Mouse (Mus musculus) right cerebral cortex, postnatal 4 days (tissue): Measurements from ENCODE around the gene Brix1.
"Not testable (repeated sequence)": the region's sequence is repeated elsewhere in the genome, so short reads cannot be mapped to it uniquely, and the experiment has no call there.

Experiments used
- DNase-seq: peaks from one replicate; pipeline ENCODE4 v3.0.0-alpha.2; 2022

Brix1 gene

GRCm38 (mm10) chr15:10485484-10486364, at the start of gene Brix1, which contains the start of gene Rad1:
Gene Brix1, minus strand, starts transcription at chr15:10485947.
Gene Rad1, plus strand, starts transcription at chr15:10486018.
- peak; percentile 88 for DNase-seq

DNA sequence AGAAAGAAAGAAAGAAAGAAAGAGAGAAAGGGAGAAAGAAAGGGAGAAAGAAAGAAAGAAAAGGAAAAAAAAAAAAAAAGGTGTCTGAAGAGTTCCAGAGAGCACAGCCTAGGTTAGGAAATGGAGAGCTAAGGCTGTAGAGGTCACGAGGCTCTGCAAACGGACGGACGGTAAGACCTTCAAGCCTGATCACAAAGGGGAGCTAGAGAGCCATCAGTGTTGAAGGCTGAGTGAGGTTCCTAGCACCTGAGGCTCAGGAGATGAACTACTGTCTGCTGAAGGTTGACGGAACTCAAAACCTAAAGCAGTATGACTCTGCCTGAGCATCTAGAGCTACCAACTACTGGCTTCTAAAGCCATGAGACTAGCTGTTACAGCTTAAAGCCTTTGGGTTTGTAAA, 48.8 kb upstream of the Brix1 start:
- DNase-seq = no peak

DNA sequence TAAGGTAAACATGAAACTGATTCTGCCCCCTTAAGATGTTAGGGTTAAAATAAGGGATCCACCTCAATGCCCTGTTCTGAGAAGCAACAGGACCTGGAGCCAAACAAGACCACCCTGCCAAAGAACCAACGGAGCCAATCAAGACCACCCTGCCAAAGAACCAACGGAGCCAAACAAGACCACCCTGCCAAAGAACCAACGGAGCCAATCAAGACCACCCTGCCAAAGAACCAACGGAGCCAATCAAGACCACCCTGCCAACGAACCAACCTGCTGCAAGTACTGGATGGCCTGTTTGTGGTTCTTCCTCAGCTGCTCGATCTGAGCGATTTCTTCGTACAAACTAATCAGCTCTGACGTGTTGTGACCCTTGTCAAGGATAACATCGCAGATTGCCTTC, 47.6 kb upstream of the Brix1 start:
- not testable (repeated sequence) for DNase-seq

DNA sequence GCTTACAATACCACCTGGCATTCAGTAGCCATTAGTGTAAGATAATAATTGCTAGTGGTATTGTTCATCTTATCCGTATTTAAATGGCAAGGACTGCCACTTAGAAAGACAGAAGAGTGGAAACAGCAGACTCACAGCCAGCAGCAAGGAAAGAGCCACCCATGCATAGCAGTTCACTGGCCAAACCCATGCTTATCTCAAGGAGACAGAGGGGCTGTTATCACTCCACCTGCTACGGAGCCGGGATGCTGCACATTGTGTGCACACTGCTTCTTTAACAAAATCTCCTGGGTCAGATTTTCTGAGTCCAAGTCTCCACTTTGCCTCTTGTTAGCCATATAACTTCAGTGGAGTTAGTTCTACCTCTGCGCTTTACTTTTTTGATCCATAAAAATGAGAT, 45.6 kb upstream of the Brix1 start:
- no peak for DNase-seq

- DNase-seq = no peak
These were observed 40.1 kb upstream of the Brix1 start for GRCm38 (mm10) chr15:10525896-10526295.

GRCm38 (mm10) chr15:10515166-10515565, 29.4 kb upstream of the Brix1 start:
- no peak for DNase-seq

GRCm38 (mm10) chr15:10506099-10506498, 20.4 kb upstream of the Brix1 start:
- DNase-seq = no peak

- DNase-seq = peak; percentile 73
These were observed 15.3 kb upstream of the Brix1 start for GRCm38 (mm10) chr15:10500838-10501719.

GRCm38 (mm10) chr15:10500035-10500434, 14.3 kb upstream of the Brix1 start:
- DNase-seq = no peak

GRCm38 (mm10) chr15:10499593-10499992, 13.8 kb upstream of the Brix1 start:
- DNase-seq = no peak

DNA sequence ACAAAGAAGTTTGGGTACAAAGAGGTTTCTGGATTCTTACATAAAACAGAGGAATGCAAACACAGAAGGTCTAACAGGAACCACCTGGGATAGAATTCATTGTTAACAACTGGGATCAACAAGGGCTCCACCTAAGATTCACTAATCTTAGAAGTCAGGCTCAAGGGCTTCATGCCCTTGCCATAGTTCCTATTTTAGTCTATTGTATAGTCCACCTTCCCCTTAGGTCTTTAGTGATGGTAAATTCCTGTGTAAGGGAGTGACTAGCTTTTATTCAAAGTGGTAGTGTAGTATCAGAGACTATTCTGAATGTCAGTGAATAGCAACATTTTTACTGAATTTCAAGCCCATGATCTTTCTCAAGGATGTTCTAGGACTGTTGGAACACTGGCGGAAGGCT, 10.9 kb upstream of the Brix1 start:
- DNase-seq = not testable (repeated sequence)

- no peak for DNase-seq
These were observed 10.2 kb upstream of the Brix1 start for GRCm38 (mm10) chr15:10495944-10496343.

- DNase-seq = no peak
These were observed 4.4 kb upstream of the Brix1 start for GRCm38 (mm10) chr15:10490101-10490500.

DNA sequence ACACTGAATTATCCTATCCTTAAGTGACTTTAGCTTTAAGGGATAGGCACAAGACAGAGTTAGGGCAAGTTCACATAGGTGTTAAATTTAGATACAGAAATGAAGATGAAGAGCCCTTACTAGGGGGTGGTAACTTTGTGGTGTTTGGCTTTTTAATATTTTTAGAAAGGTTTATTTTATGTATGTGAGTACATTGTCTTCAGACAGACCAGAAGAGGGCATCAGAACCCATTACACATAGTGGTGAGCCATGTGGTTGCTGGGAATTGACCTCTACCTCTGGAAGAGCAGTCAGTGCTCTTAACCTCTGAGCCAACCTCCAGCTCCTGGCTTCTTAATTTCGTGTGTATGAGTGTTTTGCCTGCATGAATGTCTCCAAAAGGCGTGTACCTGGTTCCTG, 1.5 kb upstream of the Brix1 start:
- no peak for DNase-seq

DNA sequence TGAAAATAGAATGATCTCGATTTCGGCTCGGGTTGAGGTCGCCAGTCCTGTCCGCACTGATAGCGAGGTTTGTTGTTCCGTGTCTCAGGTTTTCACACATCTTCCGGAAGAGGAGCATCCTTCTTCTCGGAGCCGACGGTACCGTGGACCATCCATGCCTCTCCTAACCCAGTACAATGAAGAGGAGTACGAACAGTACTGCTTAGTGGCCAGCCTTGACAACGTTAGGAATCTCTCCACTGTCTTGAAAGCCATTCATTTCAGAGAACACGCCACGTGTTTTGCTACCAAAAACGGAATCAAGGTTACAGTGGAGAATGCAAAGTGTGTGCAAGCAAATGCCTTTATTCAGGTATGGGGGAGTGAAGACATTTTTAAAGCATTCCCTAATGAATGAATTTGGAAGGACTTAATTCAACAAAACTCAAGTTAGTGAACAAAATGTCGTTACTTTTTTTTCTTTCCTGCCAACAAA, 655 bp upstream of the Brix1 start:
- DNase-seq = no peak

GRCm38 (mm10) chr15:10470941-10471340, 14.8 kb downstream of the Brix1 start:
- no peak for DNase-seq

GRCm38 (mm10) chr15:10470151-10470831, 15.5 kb downstream of the Brix1 start, which contains the start of gene Dnajc21:
Gene Dnajc21, minus strand, starts transcription at chr15:10470516.
- DNase-seq = peak; percentile 83

GRCm38 (mm10) chr15:10469641-10470150, 16.1 kb downstream of the Brix1 start:
- peak; percentile 33 for DNase-seq

- DNase-seq = no peak
These were observed 17.0 kb downstream of the Brix1 start for GRCm38 (mm10) chr15:10468761-10469160.

DNA sequence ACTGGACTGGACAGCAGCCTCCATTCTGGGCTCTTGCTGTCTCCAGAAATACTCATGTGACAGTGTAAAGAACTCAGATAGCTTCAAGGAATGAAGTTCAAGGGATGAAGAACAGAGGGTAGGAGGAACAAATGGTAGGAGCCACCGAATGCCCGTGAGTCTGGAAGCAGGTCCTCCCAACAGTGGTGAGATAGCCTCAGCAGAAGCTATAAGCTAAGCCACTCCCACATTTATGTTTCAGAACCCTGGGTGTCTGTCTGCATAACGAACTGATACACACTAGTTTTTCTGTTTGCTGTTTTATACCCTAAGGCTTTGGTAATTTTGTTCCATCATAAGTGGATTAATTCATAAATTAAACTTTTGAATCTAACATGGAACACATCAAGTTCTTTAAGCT, 21.1 kb downstream of the Brix1 start:
- no peak for DNase-seq

DNA sequence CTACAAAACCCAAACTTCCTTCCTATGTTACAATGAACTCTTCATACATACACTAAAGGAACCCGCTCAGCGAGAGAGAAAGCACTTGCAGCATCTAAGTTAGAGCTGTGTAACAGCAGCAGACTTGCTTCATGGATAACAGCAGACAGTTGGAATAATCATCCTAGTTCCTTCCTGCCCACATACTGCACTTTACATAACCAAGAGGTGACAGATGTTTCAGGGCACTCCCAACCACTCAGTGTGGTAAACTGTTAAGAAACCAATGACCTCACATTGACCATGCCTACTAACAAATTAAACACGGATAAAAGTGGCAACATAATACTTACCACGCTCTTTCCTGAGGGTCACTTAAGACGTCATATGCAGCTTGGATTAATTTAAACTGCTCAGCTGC, 22.2 kb downstream of the Brix1 start:
- no peak for DNase-seq

- no peak for DNase-seq
These were observed 24.8 kb downstream of the Brix1 start for GRCm38 (mm10) chr15:10460986-10461385.

DNA sequence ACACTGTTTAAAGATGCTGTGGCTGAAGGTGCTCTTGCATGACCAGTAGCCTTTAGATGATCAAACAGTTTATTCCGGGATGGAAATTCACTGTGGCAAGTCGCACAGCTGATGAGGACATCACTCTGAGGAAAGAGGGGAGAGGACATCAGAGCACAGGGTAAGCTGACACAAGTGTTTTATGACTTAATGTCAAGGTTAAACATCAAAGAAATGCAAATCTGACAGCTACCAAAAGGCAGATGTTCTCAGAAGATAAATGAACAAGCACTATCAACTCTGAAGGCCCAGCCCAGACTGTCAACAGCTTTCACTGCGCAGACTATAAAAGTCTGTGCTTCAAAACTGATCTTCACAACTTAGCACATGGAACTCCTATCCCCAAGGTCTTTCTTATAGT, 38.6 kb downstream of the Brix1 start:
- no peak for DNase-seq
